Mouse (Mus musculus) liver, embryonic 13.5 days (tissue): ENCODE measurements at regions not wholly inside any gene's neighbourhood (a gene's known extent, or its start where the extent isn't known, plus 50 kb on each side); places are given as distances from the start of the nearest gene placed in this dataset.

Experiments
- ATAC-seq: fragments of 200-750 bp; cut with Nextera tagmentation; 2 replicates; pipeline ENCODE4 v1.8.0; 2017; ENCODE audit warnings: low read depth, mild to moderate bottlenecking, moderate number of reproducible peaks, moderate library complexity
- DNase-seq: peaks from one replicate; pipeline ENCODE4 v3.0.0; 2022
- H3K27ac ChIP-seq: fragments of 300-500 bp; sonication (generic); 2 replicates; pipeline ENCODE4 v1.5.1; 2015; ENCODE audit warnings: moderate library complexity, mild to moderate bottlenecking, inconsistent platforms
- H3K27me3 ChIP-seq: fragments of 300-500 bp; sonication (generic); 2 replicates; pipeline ENCODE4 v1.6.1; 2015; ENCODE audit warnings: mild to moderate bottlenecking, inconsistent platforms
- H3K36me3 ChIP-seq: fragments of 300-500 bp; sonication (generic); 2 replicates; pipeline ENCODE4 v1.6.1; 2015; ENCODE audit warnings: mild to moderate bottlenecking, inconsistent platforms
- H3K4me1 ChIP-seq: fragments of 300-500 bp; sonication (generic); replicated peaks from 2 replicates; pipeline ENCODE4 v1.6.1; 2015; ENCODE audit warnings: inconsistent platforms
- H3K4me2 ChIP-seq: fragments of 300-500 bp; sonication (generic); 2 replicates; pipeline ENCODE4 v1.6.1; 2015; ENCODE audit warnings: inconsistent platforms, mild to moderate bottlenecking, moderate library complexity
- H3K4me3 ChIP-seq: fragments of 300-500 bp; sonication (generic); replicated peaks from 2 replicates; pipeline ENCODE4 v1.5.1; 2015; ENCODE audit warnings: mild to moderate bottlenecking, inconsistent platforms
- H3K9ac ChIP-seq: fragments of 300-500 bp; sonication (generic); 2 replicates; pipeline ENCODE4 v1.6.1; 2015; ENCODE audit warnings: mild to moderate bottlenecking, inconsistent platforms
- H3K9me3 ChIP-seq: fragments of 300-500 bp; sonication (generic); replicated peaks from 2 replicates; pipeline ENCODE4 v1.6.1; 2016; ENCODE audit warnings: inconsistent platforms
- WGBS: fragments of 180-500 bp; shearing (Covaris S2); methylation state at CpG from one replicate; pipeline ENCODE4 v1.1.7; 2015; ENCODE audit not compliant: insufficient replicate concordance; 5-methylcytosine and 5-hydroxymethylcytosine counted together

GRCm38 (mm10) chr2:74463407-74463806, 115.8 kb downstream of the Lnpk start:
- DNase-seq, result no peak
- Histone ChIP-seq H3K9me3 (no peaks in the 10 kb centered on the region), H3K4me3 (no peak overlapping the region), H3K9ac (no peak overlapping the region), H3K27me3 (no peaks in the 10 kb centered on the region), H3K4me2 (no peak overlapping the region), H3K27ac (no peak overlapping the region), H3K36me3 (no peaks in the 10 kb centered on the region), H3K4me1 (no peaks in the 10 kb centered on the region)
- ATAC-seq, result no peak
- 81% methylated on average over 2 of the region's 2 CpGs for WGBS

- no peak overlapping the region for H3K9ac ChIP-seq
- no peak overlapping the region for H3K4me2 ChIP-seq
- 53% methylated on average over 11 of the region's 11 CpGs for WGBS
- DNase-seq (no peak), ATAC-seq (no peak)
- H3K36me3 ChIP-seq, result no peaks in the 10 kb centered on the region
- no peaks in the 10 kb centered on the region for H3K9me3 ChIP-seq
- no peaks in the 10 kb centered on the region for H3K27me3 ChIP-seq
- no peak overlapping the region for H3K27ac ChIP-seq
- H3K4me3 ChIP-seq, result no peak overlapping the region
- H3K4me1 ChIP-seq, result no peaks in the 10 kb centered on the region
These were observed 117.9 kb downstream of the Lnpk start for GRCm38 (mm10) chr2:74461211-74461844.

GRCm38 (mm10) chr2:74454431-74454830, 124.8 kb downstream of the Lnpk start:
- no peak overlapping the region for H3K4me3 ChIP-seq
- H3K27me3 ChIP-seq, result no peaks in the 10 kb centered on the region
- ATAC-seq (no peak), DNase-seq (no peak)
- H3K4me2 ChIP-seq, result no peak overlapping the region
- 50% methylated on average over 4 of the region's 4 CpGs for WGBS
- no peak overlapping the region for H3K27ac ChIP-seq
- no peaks in the 10 kb centered on the region for H3K9me3 ChIP-seq
- no peaks in the 10 kb centered on the region for H3K4me1 ChIP-seq
- no peaks in the 10 kb centered on the region for H3K36me3 ChIP-seq
- H3K9ac ChIP-seq, result no peak overlapping the region

- 79% methylated on average over 1 of the region's 1 CpGs for WGBS
- Histone ChIP-seq H3K4me1 (no peaks in the 10 kb centered on the region), H3K9ac (no peak overlapping the region), H3K9me3 (no peaks in the 10 kb centered on the region), H3K36me3 (no peaks in the 10 kb centered on the region), H3K27me3 (no peaks in the 10 kb centered on the region), H3K4me3 (no peak overlapping the region), H3K27ac (no peak overlapping the region), H3K4me2 (no peak overlapping the region)
- DNase-seq (no peak), ATAC-seq (no peak)
These were observed 126.6 kb downstream of the Lnpk start for GRCm38 (mm10) chr2:74452679-74453078.

GRCm38 (mm10) chr2:74451578-74451977, 127.7 kb downstream of the Lnpk start:
- ATAC-seq (no peak), DNase-seq (no peak)
- no peaks in the 10 kb centered on the region for H3K27me3 ChIP-seq
- H3K4me1 ChIP-seq, result no peaks in the 10 kb centered on the region
- no peak overlapping the region for H3K27ac ChIP-seq
- WGBS, result 54% methylated on average over 6 of the region's 6 CpGs
- no peak overlapping the region for H3K9ac ChIP-seq
- H3K4me2 ChIP-seq, result no peak overlapping the region
- H3K4me3 ChIP-seq, result no peak overlapping the region
- no peaks in the 10 kb centered on the region for H3K36me3 ChIP-seq
- no peaks in the 10 kb centered on the region for H3K9me3 ChIP-seq

- Histone ChIP-seq H3K4me3 (no peak overlapping the region), H3K36me3 (no peaks in the 10 kb centered on the region), H3K9me3 (no peaks in the 10 kb centered on the region), H3K9ac (no peak overlapping the region), H3K27me3 (no peaks in the 10 kb centered on the region), H3K4me1 (no peaks in the 10 kb centered on the region), H3K4me2 (no peak overlapping the region), H3K27ac (no peak overlapping the region)
- ATAC-seq, result no peak
- WGBS, result 68% methylated on average over 4 of the region's 4 CpGs
- no peak for DNase-seq
These were observed 128.2 kb downstream of the Lnpk start for GRCm38 (mm10) chr2:74451038-74451437.

- Histone ChIP-seq H3K27me3 (no peaks in the 10 kb centered on the region), H3K36me3 (no peaks in the 10 kb centered on the region), H3K9ac (no peak overlapping the region), H3K4me3 (no peak overlapping the region), H3K4me1 (no peaks in the 10 kb centered on the region), H3K4me2 (no peak overlapping the region), H3K9me3 (no peaks in the 10 kb centered on the region), H3K27ac (no peak overlapping the region)
- WGBS, result 64% methylated on average over 11 of the region's 11 CpGs
- DNase-seq, result no peak
- ATAC-seq, result no peak
These were observed 129.0 kb downstream of the Lnpk start for GRCm38 (mm10) chr2:74450064-74450765.

- no peak overlapping the region for H3K9ac ChIP-seq
- no peak for ATAC-seq
- no peak for DNase-seq
- no peak overlapping the region for H3K4me3 ChIP-seq
- no peaks in the 10 kb centered on the region for H3K36me3 ChIP-seq
- no peaks in the 10 kb centered on the region for H3K27me3 ChIP-seq
- no peak overlapping the region for H3K27ac ChIP-seq
- H3K9me3 ChIP-seq, result no peaks in the 10 kb centered on the region
- no peak overlapping the region for H3K4me2 ChIP-seq
- WGBS, result 68% methylated on average over 13 of the region's 13 CpGs
- no peaks in the 10 kb centered on the region for H3K4me1 ChIP-seq
These were observed 143.9 kb downstream of the Lnpk start for GRCm38 (mm10) chr2:74435184-74435911.

- H3K4me3 ChIP-seq, result no peak overlapping the region
- H3K27ac ChIP-seq, result no peak overlapping the region
- 74% methylated on average over 15 of the region's 15 CpGs for WGBS
- no peaks in the 10 kb centered on the region for H3K27me3 ChIP-seq
- DNase-seq (no peak), ATAC-seq (no peak)
- no peaks in the 10 kb centered on the region for H3K36me3 ChIP-seq
- no peaks in the 10 kb centered on the region for H3K9me3 ChIP-seq
- no peak overlapping the region for H3K9ac ChIP-seq
- no peaks in the 10 kb centered on the region for H3K4me1 ChIP-seq
- no peak overlapping the region for H3K4me2 ChIP-seq
These were observed 152.5 kb downstream of the Lnpk start for GRCm38 (mm10) chr2:74426746-74427145.

- 70% methylated on average over 3 of the region's 3 CpGs for WGBS
- Histone ChIP-seq H3K27ac (no peak overlapping the region), H3K4me2 (no peak overlapping the region), H3K9ac (no peak overlapping the region), H3K9me3 (no peaks in the 10 kb centered on the region), H3K4me3 (no peak overlapping the region), H3K27me3 (no peaks in the 10 kb centered on the region), H3K4me1 (no peaks in the 10 kb centered on the region), H3K36me3 (no peaks in the 10 kb centered on the region)
- DNase-seq, result no peak
- ATAC-seq, result no peak
These were observed 154.5 kb downstream of the Lnpk start for GRCm38 (mm10) chr2:74424726-74425125.

- no peak for DNase-seq
- no peaks in the 10 kb centered on the region for H3K4me1 ChIP-seq
- H3K4me3 ChIP-seq, result no peak overlapping the region
- no peak for ATAC-seq
- no peaks in the 10 kb centered on the region for H3K27me3 ChIP-seq
- H3K27ac ChIP-seq, result no peak overlapping the region
- 62% methylated on average over 4 of the region's 4 CpGs for WGBS
- no peak overlapping the region for H3K9ac ChIP-seq
- no peak overlapping the region for H3K4me2 ChIP-seq
- H3K9me3 ChIP-seq, result no peaks in the 10 kb centered on the region
- no peaks in the 10 kb centered on the region for H3K36me3 ChIP-seq
These were observed 163.1 kb downstream of the Lnpk start for GRCm38 (mm10) chr2:74416097-74416496.
